Mouse (Mus musculus) CH12F3 (cell line): Measurements from ENCODE around the gene Prpf40b.
"Not testable (repeated sequence)": the region's sequence is repeated elsewhere in the genome, so short reads cannot be mapped to it uniquely, and the experiment has no call there.

Experiments used
- in situ Hi-C: fragments of 300-500 bp; cut with MboI; formaldehyde crosslinking; loops from 2 replicates; pipeline ENCODE4 v1.14.3; 2020; ENCODE audit warnings: low sequenced_read_pairs

The Prpf40b gene

GRCm38 (mm10) chr15:99294813-99295374 is at the start of gene Prpf40b:
Gene Prpf40b (plus strand): TSS chr15:99295087.
- in situ Hi-C loops = no loop called here

DNA sequence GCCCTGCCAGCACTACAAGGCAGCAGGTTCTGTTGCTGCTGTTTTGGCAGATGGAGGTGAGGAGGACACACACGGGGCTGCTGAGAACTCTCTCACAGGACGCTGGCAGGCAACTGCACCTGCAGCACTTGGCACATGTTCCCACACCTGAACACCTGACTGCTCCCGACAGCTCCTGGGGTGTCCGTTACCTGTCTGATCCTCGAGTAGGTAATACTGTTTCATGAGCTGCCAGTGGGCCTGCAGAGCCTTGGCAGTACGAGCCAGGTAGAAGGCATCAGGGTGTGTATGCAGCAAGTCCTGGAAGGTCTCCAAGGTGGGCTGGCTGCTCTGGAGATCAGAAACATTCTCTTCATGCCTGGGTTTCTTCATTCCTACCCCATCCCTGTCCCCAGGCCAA is 48.2 kb upstream of the Prpf40b start:
- in situ Hi-C loops = not testable (repeated sequence)

GRCm38 (mm10) chr15:99248972-99249371 is 45.9 kb upstream of the Prpf40b start:
- in situ Hi-C loops = no loop called here

- in situ Hi-C loops = no loop called here
These were observed 44.9 kb upstream of the Prpf40b start for GRCm38 (mm10) chr15:99249938-99250337.

DNA sequence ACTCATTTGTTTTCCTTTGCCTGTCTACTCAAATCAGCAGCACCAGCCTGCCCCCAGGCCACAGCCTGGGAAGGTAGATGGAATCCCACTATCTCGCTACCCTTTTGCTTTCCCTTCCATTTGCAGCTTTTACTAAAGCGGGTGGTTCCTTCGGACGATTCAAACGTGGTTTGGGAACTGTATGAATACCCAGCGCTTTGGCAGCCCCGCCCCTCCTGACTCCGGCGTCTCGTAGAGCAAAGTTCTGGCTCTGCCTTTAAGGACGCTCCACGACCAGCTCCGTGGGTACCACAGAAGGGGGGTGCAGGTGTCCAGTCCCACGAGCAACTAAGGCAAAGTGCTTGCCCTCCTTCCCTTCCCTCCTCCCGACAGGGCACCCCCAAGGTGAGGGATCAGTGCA is 43.8 kb upstream of the Prpf40b start:
- in situ Hi-C loops = not testable (repeated sequence)

DNA sequence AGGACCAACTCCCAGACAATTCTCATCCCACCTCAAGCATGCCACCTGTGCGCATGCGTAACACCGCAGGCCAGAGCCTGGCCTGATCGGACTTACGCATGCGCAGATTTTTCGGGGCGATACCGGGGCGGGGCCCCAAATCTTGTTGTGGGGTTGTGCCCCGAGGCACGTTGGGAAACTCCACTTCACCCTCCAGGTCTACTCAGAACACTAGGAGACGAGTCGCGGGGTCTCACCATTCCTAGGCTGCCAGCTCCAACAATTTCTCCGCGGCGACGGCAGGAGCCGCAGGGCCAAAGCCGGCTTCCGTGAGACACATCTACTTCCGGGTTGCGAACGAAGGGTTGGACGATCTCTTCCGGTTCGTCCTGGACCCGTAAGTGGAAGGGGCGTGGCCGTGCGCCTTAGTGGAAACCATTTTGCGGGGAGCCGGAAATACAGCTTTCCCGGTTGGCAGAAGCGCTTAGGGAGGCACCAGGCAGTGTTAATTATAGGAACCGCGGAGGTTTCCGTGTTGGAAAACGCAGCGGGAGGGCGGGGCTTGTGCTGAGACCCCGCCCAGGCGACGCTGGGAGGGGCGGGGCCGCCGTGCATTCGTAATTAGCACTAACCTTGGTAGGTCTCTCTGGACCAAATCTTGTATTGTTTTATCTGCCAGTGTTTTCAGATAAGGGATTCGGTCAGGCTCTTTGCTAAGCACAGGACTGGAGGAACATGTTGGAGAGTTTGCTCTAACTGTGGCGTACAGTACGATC is 43.1 kb upstream of the Prpf40b start, which contains the start of gene Mcrs1:
Gene Mcrs1 (minus strand): TSS at position 336 of the 755 bp plus-strand sequence.
- in situ Hi-C loops = no loop called here

DNA sequence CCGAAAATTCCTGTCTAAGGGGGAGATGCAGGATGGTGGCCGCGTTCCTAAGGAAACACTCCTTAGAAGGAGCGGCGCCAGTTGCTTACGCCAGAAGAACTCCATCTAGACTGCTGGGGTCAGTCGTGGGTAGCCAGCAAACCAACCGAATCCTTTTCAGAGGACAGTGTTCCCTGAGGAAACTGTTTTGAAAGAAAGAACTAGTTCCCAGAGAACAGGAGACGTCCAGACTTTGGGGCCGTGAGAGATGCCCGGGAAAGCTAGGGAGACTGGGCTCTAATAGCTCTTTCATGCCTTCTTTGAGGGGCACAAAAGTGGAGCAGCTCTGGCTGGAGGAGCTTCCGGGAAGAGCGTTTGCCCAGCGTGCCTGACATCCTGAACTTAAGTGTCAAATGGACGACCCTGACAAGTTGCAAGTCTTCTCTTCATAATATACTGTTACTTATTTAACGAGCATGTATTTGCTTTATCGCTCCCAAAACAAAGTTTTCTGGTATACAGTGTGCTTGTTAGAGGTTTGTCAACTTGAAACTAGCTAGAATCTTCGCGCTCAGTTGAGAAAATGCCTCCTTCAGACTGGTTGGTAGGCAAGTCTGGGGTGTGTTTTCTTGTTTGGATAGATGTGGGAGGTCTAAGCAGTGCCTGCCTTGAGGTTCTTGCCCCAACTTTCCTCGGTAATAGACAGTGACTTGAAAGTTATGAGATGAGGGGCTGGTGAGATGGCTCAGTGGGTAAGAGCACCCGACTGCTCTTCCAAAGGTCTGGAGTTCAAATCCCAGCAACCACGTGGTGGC is 42.3 kb upstream of the Prpf40b start:
- in situ Hi-C loops = no loop called here

- in situ Hi-C loops = not testable (repeated sequence)
These were observed 41.8 kb upstream of the Prpf40b start for GRCm38 (mm10) chr15:99253175-99253479.

DNA sequence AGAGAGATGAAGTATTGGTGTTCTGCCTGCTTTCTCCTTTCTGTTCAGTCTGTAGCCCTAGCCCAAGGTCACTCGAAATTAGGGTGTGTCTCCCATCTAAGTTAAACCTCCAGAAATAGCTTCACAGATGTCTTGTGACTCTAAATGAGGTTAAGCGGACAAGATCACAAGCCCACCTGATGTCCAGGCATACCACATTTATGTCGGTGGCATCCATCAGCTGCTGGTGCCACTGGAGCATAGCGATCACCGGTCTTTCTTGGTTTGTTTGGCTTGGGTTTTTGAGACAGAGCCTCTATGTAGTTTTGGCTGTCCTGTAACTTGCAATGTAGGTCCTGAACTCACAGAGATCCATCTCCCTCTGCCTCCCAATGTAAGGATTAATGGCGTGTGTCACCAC is 41.1 kb upstream of the Prpf40b start:
- in situ Hi-C loops = no loop called here

DNA sequence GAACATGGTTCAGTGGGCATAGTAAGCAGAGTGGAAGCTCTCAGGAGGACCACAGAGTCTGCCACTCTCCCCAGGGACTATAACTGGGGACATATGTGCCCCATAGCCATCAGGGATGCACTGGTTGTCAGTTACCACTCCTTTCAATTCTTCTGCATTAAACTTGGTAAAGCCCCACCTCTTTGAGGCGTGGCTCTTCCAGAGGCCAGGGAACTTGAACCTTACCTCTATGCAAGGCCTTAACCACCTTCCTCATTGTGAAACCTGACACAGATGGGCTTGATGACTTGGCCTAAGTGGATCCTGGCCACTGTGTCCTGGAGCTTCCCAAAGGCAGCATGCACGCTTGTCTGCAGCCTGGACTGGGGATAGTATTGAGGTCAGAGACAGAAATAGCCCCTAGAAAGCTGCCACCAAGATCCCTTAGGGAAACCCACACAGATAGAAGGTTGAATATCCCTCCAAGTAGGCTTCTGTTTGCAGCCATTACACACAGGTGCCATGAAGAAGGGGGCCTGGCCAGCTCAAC is 40.3 kb upstream of the Prpf40b start:
- in situ Hi-C loops = no loop called here

GRCm38 (mm10) chr15:99255241-99255749 is 39.6 kb upstream of the Prpf40b start:
- in situ Hi-C loops = no loop called here

DNA sequence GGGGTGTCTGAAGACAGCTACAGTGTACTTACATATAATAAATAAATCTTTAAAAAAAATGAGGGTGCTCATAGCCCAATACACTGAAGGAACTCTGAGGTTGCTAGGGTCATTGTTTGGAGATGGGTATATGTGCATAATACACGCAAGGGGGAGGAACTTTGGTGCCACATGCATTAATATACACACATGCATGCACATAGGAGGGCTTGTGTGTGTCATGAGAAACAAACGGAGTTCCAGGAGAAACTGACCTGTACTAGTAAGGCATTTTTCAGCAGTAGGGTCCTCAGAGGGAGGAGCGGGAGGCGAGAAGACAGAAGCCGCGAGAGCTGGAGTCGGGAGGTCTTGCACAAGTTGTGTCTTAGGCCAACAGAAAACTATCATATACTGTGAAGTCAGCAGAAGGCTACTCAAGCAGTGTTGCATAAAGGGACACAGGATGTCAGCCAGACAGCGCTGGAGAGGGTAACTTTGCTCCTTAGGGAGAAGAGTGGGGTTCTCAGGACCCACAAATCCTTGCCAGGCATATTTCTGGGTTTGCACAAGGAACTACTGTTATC is 35.6 kb upstream of the Prpf40b start:
- in situ Hi-C loops = no loop called here

DNA sequence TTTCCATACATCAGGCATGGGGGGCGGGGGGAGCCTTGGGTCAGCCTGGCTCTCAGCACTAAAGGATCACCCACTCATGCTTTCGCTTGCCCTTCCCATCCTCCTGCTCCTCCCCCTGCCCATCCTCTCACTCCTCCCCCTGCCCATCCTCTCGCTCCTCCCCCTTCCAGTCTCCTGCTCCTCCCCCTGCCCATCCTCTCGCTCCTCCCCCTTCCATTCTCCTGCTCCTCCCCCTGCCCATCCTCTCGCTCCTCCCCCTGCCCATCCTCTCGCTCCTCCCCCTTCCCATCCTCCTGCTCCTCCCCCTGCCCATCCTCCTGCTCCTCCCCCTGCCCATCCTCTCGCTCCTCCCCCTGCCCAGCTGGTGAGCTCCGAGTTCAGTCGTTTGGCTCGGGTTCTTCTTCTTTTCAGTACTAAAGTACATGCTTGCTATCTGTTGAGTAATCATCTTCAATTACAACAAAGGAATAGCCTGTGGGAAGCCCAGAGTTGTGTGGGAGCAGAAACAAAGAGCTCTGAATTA is 35.1 kb upstream of the Prpf40b start:
- in situ Hi-C loops = no loop called here

GRCm38 (mm10) chr15:99262702-99263101 is 32.2 kb upstream of the Prpf40b start:
- in situ Hi-C loops = no loop called here

GRCm38 (mm10) chr15:99264363-99264762 is 30.5 kb upstream of the Prpf40b start:
- in situ Hi-C loops = no loop called here

DNA sequence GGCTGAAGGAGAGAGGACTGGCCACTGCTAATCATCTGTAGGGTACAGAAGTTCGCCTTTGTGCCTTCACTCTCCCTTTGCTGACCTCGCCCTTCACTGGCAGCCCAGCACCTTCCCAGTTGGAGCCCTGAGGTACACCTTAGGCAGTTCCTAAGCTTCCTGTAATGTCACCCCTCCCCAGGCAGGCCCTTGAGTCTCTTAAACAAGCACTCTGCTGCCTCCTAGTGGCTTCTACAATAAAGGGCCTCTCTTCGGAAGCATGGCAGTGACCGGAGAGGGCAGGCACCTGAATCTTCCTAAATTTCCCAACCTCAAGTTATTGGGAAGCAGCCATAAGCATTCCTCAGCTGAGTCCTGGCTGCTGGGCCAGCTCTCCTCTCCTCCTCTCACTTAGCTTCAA is 29.2 kb upstream of the Prpf40b start:
- in situ Hi-C loops = no loop called here

GRCm38 (mm10) chr15:99276095-99276494 is 18.8 kb upstream of the Prpf40b start:
- in situ Hi-C loops = no loop called here

DNA sequence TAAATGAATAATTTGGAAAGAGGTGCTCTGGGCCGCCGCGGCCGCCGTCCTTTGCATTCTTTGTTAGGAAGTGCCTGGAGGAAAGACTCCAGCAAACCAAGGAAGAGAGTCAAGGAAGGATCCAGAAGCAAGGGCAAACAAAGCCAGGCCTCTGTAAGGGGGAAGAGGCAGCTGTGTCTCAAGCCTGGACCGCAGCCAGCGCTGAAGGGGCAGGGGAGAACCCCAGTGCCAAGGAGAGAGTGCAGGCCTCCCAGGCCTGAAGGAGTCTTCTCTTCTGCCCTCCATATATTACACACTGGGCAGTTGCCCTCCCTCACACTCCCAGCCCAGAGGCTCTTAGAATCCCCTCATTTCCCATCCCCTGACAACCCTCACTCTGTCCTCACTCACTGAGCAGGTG is 16.6 kb upstream of the Prpf40b start:
- in situ Hi-C loops = no loop called here

GRCm38 (mm10) chr15:99283456-99283855 is 11.4 kb upstream of the Prpf40b start:
- in situ Hi-C loops = no loop called here

GRCm38 (mm10) chr15:99284527-99285188 is 10.2 kb upstream of the Prpf40b start:
- in situ Hi-C loops = no loop called here

- in situ Hi-C loops = no loop called here
These were observed 9.7 kb upstream of the Prpf40b start for GRCm38 (mm10) chr15:99285189-99285535.
